Mouse (Mus musculus) E14TG2a.4 (cell line): ENCODE data around the gene Taok3.

Source experiments
- CTCF ChIP-seq: conservative IDR thresholded peaks from 2 replicates; pipeline ENCODE4 v1.5.1; 2014; ENCODE audit warnings: low read length
- POU5F1 ChIP-seq: IDR thresholded peaks from 2 replicates; pipeline ENCODE4 v1.6.1; 2014; ENCODE audit warnings: low read length, borderline replicate concordance

- TF ChIP-seq CTCF (no peak), POU5F1 (no peak)
These were observed 143.6 kb downstream of the Taok3 start for GRCm38 (mm10) chr5:117263566-117263965.
